Mouse (Mus musculus): ENCODE measurements around the gene Necap1. TPM values are rescaled to one million over a fixed set of nuclear protein-coding genes. Genes with fewer than 3 reads are reported as not detected.

Gene Necap1
- polyA plus RNA-seq, 1 experiment = 66.1 TPM

GRCm38 (mm10) chr6:122855955-122856354, 18.3 kb upstream of the Necap1 start, which contains the start of gene C3ar1:
C3ar1 (minus strand) TSS chr6:122856161.
- TF ChIP-seq POLR2A (IDR thresholded peaks at IDR 0.05; ENCODE audit: insufficient read depth, low read length) = no peak
- TF ChIP-seq EP300 (IDR thresholded peaks at IDR 0.05; ENCODE audit: insufficient read depth, low read depth, low read length) = no peak
- no peak for TF ChIP-seq CTCF (IDR thresholded peaks at IDR 0.05; ENCODE audit: low read depth, low read length)
- no peaks in the 10 kb centered on the region for H3K9me3 ChIP-seq (replicated peaks; ENCODE audit: control insufficient read depth, insufficient read depth, low read length, poor library complexity, severe bottlenecking)
- H3K27ac ChIP-seq (ENCODE audit: insufficient read depth, low read length) = no peak within 1 kb of the TSS
- H3K27me3 ChIP-seq (ENCODE audit: control insufficient read depth, insufficient read depth, low read length, poor library complexity, severe bottlenecking) = no peaks in the 10 kb centered on the region
- no peaks in the 10 kb centered on the region for H3K4me1 ChIP-seq (ENCODE audit: control insufficient read depth, insufficient read depth, low read length)
- H3K4me3 ChIP-seq (ENCODE audit: low read depth, low read length) = no peak within 1 kb of the TSS
- H3K9ac ChIP-seq (ENCODE audit: low read depth, poor library complexity, severe bottlenecking) = no peak within 1 kb of the TSS
- no peaks in the 10 kb centered on the region for H3K36me3 ChIP-seq (ENCODE audit: control insufficient read depth, insufficient read depth, low read length, poor library complexity, severe bottlenecking)

DNA sequence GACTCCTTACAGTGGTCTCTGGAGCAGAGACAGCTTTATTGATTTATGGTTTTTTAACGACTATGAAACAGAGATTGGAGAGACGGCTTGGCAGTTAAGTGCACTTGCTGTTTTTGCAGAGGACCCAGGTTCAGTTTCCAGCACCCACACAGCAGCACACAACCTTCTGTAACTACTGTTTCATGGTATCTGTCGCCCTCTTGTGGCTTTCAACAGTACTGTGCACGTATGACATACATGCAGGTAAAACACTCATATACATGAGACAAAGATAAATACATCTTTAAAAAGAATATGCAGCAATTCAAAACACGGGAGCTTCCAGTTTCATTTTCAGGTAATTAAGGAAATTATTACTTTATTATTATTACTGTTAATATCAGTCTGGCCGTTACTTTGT, 11.8 kb upstream of the Necap1 start:
- H3K9ac ChIP-seq (ENCODE audit: low read depth, poor library complexity, severe bottlenecking) = no peak overlapping the region
- no peak overlapping the region for H3K4me3 ChIP-seq (ENCODE audit: low read depth, low read length)
- no peak for TF ChIP-seq EP300 (IDR thresholded peaks at IDR 0.05; ENCODE audit: insufficient read depth, low read depth, low read length)
- peak; percentile 1 for TF ChIP-seq CTCF (IDR thresholded peaks at IDR 0.05; ENCODE audit: low read depth, low read length)
- no peaks in the 10 kb centered on the region for H3K36me3 ChIP-seq (ENCODE audit: control insufficient read depth, insufficient read depth, low read length, poor library complexity, severe bottlenecking)
- H3K4me1 ChIP-seq (ENCODE audit: control insufficient read depth, insufficient read depth, low read length) = no peaks in the 10 kb centered on the region
- no peak overlapping the region for H3K27ac ChIP-seq (ENCODE audit: insufficient read depth, low read length)
- peaks cover 12% of the 10 kb centered on the region for H3K9me3 ChIP-seq (replicated peaks; ENCODE audit: control insufficient read depth, insufficient read depth, low read length, poor library complexity, severe bottlenecking)
- H3K27me3 ChIP-seq (ENCODE audit: control insufficient read depth, insufficient read depth, low read length, poor library complexity, severe bottlenecking) = no peaks in the 10 kb centered on the region

GRCm38 (mm10) chr6:122862871-122863270, 11.4 kb upstream of the Necap1 start:
- no peaks in the 10 kb centered on the region for H3K4me1 ChIP-seq (ENCODE audit: control insufficient read depth, insufficient read depth, low read length)
- TF ChIP-seq CTCF (IDR thresholded peaks at IDR 0.05; ENCODE audit: low read depth, low read length) (no peak), EP300 (IDR thresholded peaks at IDR 0.05; ENCODE audit: insufficient read depth, low read depth, low read length) (no peak), POLR2A (IDR thresholded peaks at IDR 0.05; ENCODE audit: insufficient read depth, low read length) (no peak)
- no peaks in the 10 kb centered on the region for H3K36me3 ChIP-seq (ENCODE audit: control insufficient read depth, insufficient read depth, low read length, poor library complexity, severe bottlenecking)
- H3K4me3 ChIP-seq (ENCODE audit: low read depth, low read length) = no peak overlapping the region
- no peak overlapping the region for H3K9ac ChIP-seq (ENCODE audit: low read depth, poor library complexity, severe bottlenecking)
- H3K9me3 ChIP-seq (replicated peaks; ENCODE audit: control insufficient read depth, insufficient read depth, low read length, poor library complexity, severe bottlenecking) = peaks cover 12% of the 10 kb centered on the region
- no peaks in the 10 kb centered on the region for H3K27me3 ChIP-seq (ENCODE audit: control insufficient read depth, insufficient read depth, low read length, poor library complexity, severe bottlenecking)
- no peak overlapping the region for H3K27ac ChIP-seq (ENCODE audit: insufficient read depth, low read length)

DNA sequence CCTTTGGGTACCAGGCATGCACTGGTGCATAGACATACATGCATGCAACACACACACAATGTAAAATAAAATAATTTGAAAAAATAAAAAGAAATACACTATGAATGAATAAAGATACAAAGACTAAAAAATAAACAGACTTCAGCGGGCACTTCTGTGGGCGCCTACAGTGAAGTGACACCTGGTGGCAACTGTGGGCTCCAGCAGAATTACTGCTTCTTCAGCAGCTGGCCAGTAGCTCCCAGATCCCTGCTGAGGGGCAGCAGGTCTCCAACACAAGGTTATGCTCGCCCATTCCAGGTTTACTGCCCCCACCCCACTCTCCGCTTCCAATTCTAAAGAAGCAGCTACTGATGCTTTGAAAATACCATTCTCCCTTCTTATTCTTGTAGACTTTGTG, 6.4 kb upstream of the Necap1 start:
- no peak overlapping the region for H3K9ac ChIP-seq (ENCODE audit: low read depth, poor library complexity, severe bottlenecking)
- no peaks in the 10 kb centered on the region for H3K36me3 ChIP-seq (ENCODE audit: control insufficient read depth, insufficient read depth, low read length, poor library complexity, severe bottlenecking)
- no peaks in the 10 kb centered on the region for H3K4me1 ChIP-seq (ENCODE audit: control insufficient read depth, insufficient read depth, low read length)
- H3K4me3 ChIP-seq (ENCODE audit: low read depth, low read length) = no peak overlapping the region
- H3K9me3 ChIP-seq (replicated peaks; ENCODE audit: control insufficient read depth, insufficient read depth, low read length, poor library complexity, severe bottlenecking) = no peaks in the 10 kb centered on the region
- H3K27me3 ChIP-seq (ENCODE audit: control insufficient read depth, insufficient read depth, low read length, poor library complexity, severe bottlenecking) = no peaks in the 10 kb centered on the region
- no peak overlapping the region for H3K27ac ChIP-seq (ENCODE audit: insufficient read depth, low read length)
- TF ChIP-seq CTCF (IDR thresholded peaks at IDR 0.05; ENCODE audit: low read depth, low read length) = peak; percentile 1
- no peak for TF ChIP-seq POLR2A (IDR thresholded peaks at IDR 0.05; ENCODE audit: insufficient read depth, low read length)

DNA sequence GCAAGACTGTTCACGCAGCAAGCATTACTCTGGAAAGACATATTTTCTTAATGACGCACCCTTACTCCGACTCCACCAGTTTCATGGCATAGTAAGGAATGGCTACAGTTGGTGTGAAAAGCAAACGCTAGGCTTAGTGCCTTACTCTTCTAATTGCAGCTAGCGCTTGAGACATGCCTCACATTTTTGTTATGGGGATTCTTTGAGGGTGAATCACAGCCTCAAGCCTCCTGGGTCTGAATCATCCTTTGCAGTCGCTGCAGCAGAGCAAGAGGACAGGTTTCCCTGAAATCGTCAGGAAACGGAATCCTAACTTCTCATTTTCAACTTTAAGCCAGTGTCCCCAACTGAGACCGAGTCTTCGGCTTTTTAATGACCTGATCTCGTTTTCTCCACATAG, 4.4 kb upstream of the Necap1 start:
- Histone ChIP-seq H3K4me3 (ENCODE audit: low read depth, low read length) (no peak overlapping the region), H3K4me1 (ENCODE audit: control insufficient read depth, insufficient read depth, low read length) (no peaks in the 10 kb centered on the region), H3K9ac (ENCODE audit: low read depth, poor library complexity, severe bottlenecking) (no peak overlapping the region), H3K27me3 (ENCODE audit: control insufficient read depth, insufficient read depth, low read length, poor library complexity, severe bottlenecking) (no peaks in the 10 kb centered on the region), H3K9me3 (replicated peaks; ENCODE audit: control insufficient read depth, insufficient read depth, low read length, poor library complexity, severe bottlenecking) (no peaks in the 10 kb centered on the region), H3K36me3 (ENCODE audit: control insufficient read depth, insufficient read depth, low read length, poor library complexity, severe bottlenecking) (no peaks in the 10 kb centered on the region), H3K27ac (ENCODE audit: insufficient read depth, low read length) (no peak overlapping the region)
- TF ChIP-seq EP300 (IDR thresholded peaks at IDR 0.05; ENCODE audit: insufficient read depth, low read depth, low read length) (no peak), POLR2A (IDR thresholded peaks at IDR 0.05; ENCODE audit: insufficient read depth, low read length) (no peak), CTCF (IDR thresholded peaks at IDR 0.05; ENCODE audit: low read depth, low read length) (no peak)

- Histone ChIP-seq H3K9me3 (replicated peaks; ENCODE audit: control insufficient read depth, insufficient read depth, low read length, poor library complexity, severe bottlenecking) (no peaks in the 10 kb centered on the region), H3K36me3 (ENCODE audit: control insufficient read depth, insufficient read depth, low read length, poor library complexity, severe bottlenecking) (peaks cover 10% of the 10 kb centered on the region), H3K4me3 (ENCODE audit: low read depth, low read length) (no peak overlapping the region), H3K27me3 (ENCODE audit: control insufficient read depth, insufficient read depth, low read length, poor library complexity, severe bottlenecking) (no peaks in the 10 kb centered on the region), H3K4me1 (ENCODE audit: control insufficient read depth, insufficient read depth, low read length) (no peaks in the 10 kb centered on the region), H3K27ac (ENCODE audit: insufficient read depth, low read length) (no peak overlapping the region), H3K9ac (ENCODE audit: low read depth, poor library complexity, severe bottlenecking) (no peak overlapping the region)
- TF ChIP-seq EP300 (IDR thresholded peaks at IDR 0.05; ENCODE audit: insufficient read depth, low read depth, low read length) (no peak), CTCF (IDR thresholded peaks at IDR 0.05; ENCODE audit: low read depth, low read length) (no peak), POLR2A (IDR thresholded peaks at IDR 0.05; ENCODE audit: insufficient read depth, low read length) (no peak)
Measured at GRCm38 (mm10) chr6:122872800-122873199, 1.5 kb upstream of the Necap1 start.
